ENCODE assay signal across 16 mouse cellular contexts in the genomic region with DNA sequence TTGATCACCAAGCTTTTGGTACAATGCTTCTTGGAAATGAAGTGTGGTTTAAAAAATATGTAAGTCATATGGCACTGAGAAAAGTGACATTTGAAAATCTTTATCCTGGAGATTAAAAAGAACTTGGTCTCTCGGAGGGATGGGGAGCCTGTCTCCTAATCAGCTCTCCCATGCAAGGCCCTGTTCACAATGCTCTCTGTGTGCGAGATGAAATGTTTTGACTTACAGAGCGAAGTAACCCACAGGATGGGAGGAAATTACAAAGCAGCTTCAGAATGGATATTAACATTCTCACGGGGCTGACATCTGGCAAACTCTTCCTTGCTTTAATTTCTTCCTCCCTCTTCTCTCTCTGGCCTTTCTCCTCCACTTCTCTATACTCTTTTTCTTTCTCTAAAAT.
"Had no signal": no experiment of that assay in that cellular context is flagged by ENCODE, and none has a peak within 500 bp of the region (broad histone marks: within the 10 kb centered on the region; RNA-seq: fewer than 3 reads in every experiment).

No protein-coding gene starts in this region.

- H3K4me2 ChIP-seq: midbrain, embryonic 11.5 days; midbrain, embryonic 13.5 days; midbrain, embryonic 15.5 days; neural tube, embryonic 12.5 days; stomach, embryonic 15.5 days had no signal

- ATAC-seq: liver, postnatal 0 days; midbrain, embryonic 13.5 days; midbrain, embryonic 15.5 days had no signal

- H3K4me1 ChIP-seq: midbrain, embryonic 13.5 days; neural tube, embryonic 12.5 days; stomach, embryonic 15.5 days had no signal

- H3K9ac ChIP-seq: liver, postnatal 0 days; midbrain, embryonic 13.5 days; midbrain, embryonic 15.5 days; neural tube, embryonic 12.5 days; stomach, embryonic 15.5 days had no signal

- DNase-seq: liver, postnatal 0 days; lung, adult 2 months; lung, postnatal 10 days; lung, postnatal 36 days; right cerebral cortex, postnatal 14 days; thymus, adult 2 months; thymus, postnatal 25 days; thymus, postnatal 4 days had no signal

- H3K27ac ChIP-seq: macrophage; midbrain, embryonic 13.5 days; midbrain, embryonic 15.5 days; neural tube, embryonic 12.5 days; stomach, embryonic 15.5 days; stomach, postnatal 0 days had no signal

- H3K9me3 ChIP-seq: megakaryocyte, embryonic 14.5 days; midbrain, embryonic 13.5 days; midbrain, embryonic 15.5 days; neural tube, embryonic 12.5 days; stomach, embryonic 15.5 days had no signal

- H3K36me3 ChIP-seq: midbrain, embryonic 13.5 days; midbrain, embryonic 15.5 days; neural tube, embryonic 12.5 days; stomach, embryonic 15.5 days had no signal

- H3K27me3 ChIP-seq: megakaryocyte, embryonic 14.5 days; midbrain, embryonic 13.5 days; midbrain, embryonic 15.5 days; neural tube, embryonic 12.5 days; stomach, embryonic 15.5 days had no signal

- H3K4me3 ChIP-seq: megakaryocyte, embryonic 14.5 days; midbrain, embryonic 13.5 days; midbrain, embryonic 15.5 days; neural tube, embryonic 12.5 days; stomach, embryonic 15.5 days had no signal
